Mouse (Mus musculus): ENCODE measurements around the gene Ace2. TPM values are rescaled to one million over a fixed set of nuclear protein-coding genes. Genes with fewer than 3 reads are reported as not detected.

Ace2 gene
- polyA plus RNA-seq, 1 experiment from 2014 or later, result 0.13 TPM

GRCm38 (mm10) chrX:164171034-164171433, 31.9 kb downstream of the Ace2 start:
- Histone ChIP-seq H3K4me1 (ENCODE audit: control insufficient read depth, insufficient read depth, low read length) (no peaks in the 10 kb centered on the region), H3K27me3 (ENCODE audit: control insufficient read depth, insufficient read depth, low read length) (peaks cover 2% of the 10 kb centered on the region; the same call in 1 of the 2 replicates), H3K9me3 (ENCODE audit: control insufficient read depth, low read length) (no peaks in the 10 kb centered on the region), H3K36me3 (ENCODE audit: control insufficient read depth, insufficient read depth, low read length) (no peaks in the 10 kb centered on the region), H3K4me2 (ENCODE audit: low read depth) (no peak overlapping the region), H3K27ac (ENCODE audit: low read depth, low read length) (no peak overlapping the region), H3K4me3 (ENCODE audit: low read depth, low read length) (no peak overlapping the region), H3K9ac (ENCODE audit: low read length) (no peak overlapping the region)
- no peak for DNase-seq (ENCODE audit: low spot score)
- WGBS, result 81% methylated on average over 2 of the region's 2 CpGs
- no peak for ATAC-seq (ENCODE audit: insufficient read depth, low FRiP score, low TSS enrichment)

- ATAC-seq (ENCODE audit: insufficient read depth, low FRiP score, low TSS enrichment) (no peak), DNase-seq (ENCODE audit: low spot score) (no peak)
- Histone ChIP-seq H3K4me1 (ENCODE audit: control insufficient read depth, insufficient read depth, low read length) (no peaks in the 10 kb centered on the region), H3K4me3 (ENCODE audit: low read depth, low read length) (no peak overlapping the region), H3K4me2 (ENCODE audit: low read depth) (no peak overlapping the region), H3K27me3 (ENCODE audit: control insufficient read depth, insufficient read depth, low read length) (peaks cover 2% of the 10 kb centered on the region; the same call in 1 of the 2 replicates), H3K36me3 (ENCODE audit: control insufficient read depth, insufficient read depth, low read length) (no peaks in the 10 kb centered on the region), H3K9ac (ENCODE audit: low read length) (no peak overlapping the region), H3K9me3 (ENCODE audit: control insufficient read depth, low read length) (no peaks in the 10 kb centered on the region), H3K27ac (ENCODE audit: low read depth, low read length) (no peak overlapping the region)
- 92% methylated on average over 4 of the region's 4 CpGs for WGBS
Measured at GRCm38 (mm10) chrX:164173880-164174279, 34.7 kb downstream of the Ace2 start.

- no peak for DNase-seq (ENCODE audit: low spot score)
- Histone ChIP-seq H3K27ac (ENCODE audit: low read depth, low read length) (no peak overlapping the region), H3K36me3 (ENCODE audit: control insufficient read depth, insufficient read depth, low read length) (no peaks in the 10 kb centered on the region), H3K27me3 (ENCODE audit: control insufficient read depth, insufficient read depth, low read length) (peaks cover 2% of the 10 kb centered on the region; the same call in 1 of the 2 replicates), H3K4me2 (ENCODE audit: low read depth) (no peak overlapping the region), H3K9me3 (ENCODE audit: control insufficient read depth, low read length) (no peaks in the 10 kb centered on the region), H3K4me3 (ENCODE audit: low read depth, low read length) (no peak overlapping the region), H3K4me1 (ENCODE audit: control insufficient read depth, insufficient read depth, low read length) (no peaks in the 10 kb centered on the region), H3K9ac (ENCODE audit: low read length) (no peak overlapping the region)
- ATAC-seq (ENCODE audit: insufficient read depth, low FRiP score, low TSS enrichment), result no peak
- whole genome bisulfite sequencing, result 76% methylated on average over 1 of the region's 1 CpGs
Measured at GRCm38 (mm10) chrX:164175311-164175710, 36.2 kb downstream of the Ace2 start.

GRCm38 (mm10) chrX:164175780-164176179, 36.6 kb downstream of the Ace2 start:
- Histone ChIP-seq H3K4me2 (ENCODE audit: low read depth) (no peak overlapping the region), H3K36me3 (ENCODE audit: control insufficient read depth, insufficient read depth, low read length) (no peaks in the 10 kb centered on the region), H3K9me3 (ENCODE audit: control insufficient read depth, low read length) (no peaks in the 10 kb centered on the region), H3K4me3 (ENCODE audit: low read depth, low read length) (no peak overlapping the region), H3K4me1 (ENCODE audit: control insufficient read depth, insufficient read depth, low read length) (no peaks in the 10 kb centered on the region), H3K27me3 (ENCODE audit: control insufficient read depth, insufficient read depth, low read length) (peaks cover 2% of the 10 kb centered on the region; the same call in 1 of the 2 replicates), H3K9ac (ENCODE audit: low read length) (no peak overlapping the region), H3K27ac (ENCODE audit: low read depth, low read length) (no peak overlapping the region)
- DNase-seq (ENCODE audit: low spot score), result no peak
- 62% methylated on average over 2 of the region's 2 CpGs for WGBS
- ATAC-seq (ENCODE audit: insufficient read depth, low FRiP score, low TSS enrichment), result no peak

- DNase-seq (ENCODE audit: low spot score), result no peak
- no peak for ATAC-seq (ENCODE audit: insufficient read depth, low FRiP score, low TSS enrichment)
- H3K4me1 ChIP-seq (ENCODE audit: control insufficient read depth, insufficient read depth, low read length), result no peaks in the 10 kb centered on the region
- H3K9ac ChIP-seq (ENCODE audit: low read length), result no peak overlapping the region
- H3K9me3 ChIP-seq (ENCODE audit: control insufficient read depth, low read length), result no peaks in the 10 kb centered on the region
- WGBS, result 92% methylated on average over 2 of the region's 2 CpGs
- H3K36me3 ChIP-seq (ENCODE audit: control insufficient read depth, insufficient read depth, low read length), result no peaks in the 10 kb centered on the region
- H3K4me3 ChIP-seq (ENCODE audit: low read depth, low read length), result no peak overlapping the region
- H3K4me2 ChIP-seq (ENCODE audit: low read depth), result no peak overlapping the region
- H3K27me3 ChIP-seq (ENCODE audit: control insufficient read depth, insufficient read depth, low read length), result no peaks in the 10 kb centered on the region
- H3K27ac ChIP-seq (ENCODE audit: low read depth, low read length), result no peak overlapping the region
Measured at GRCm38 (mm10) chrX:164178856-164179255, 39.7 kb downstream of the Ace2 start.

- Histone ChIP-seq H3K4me2 (ENCODE audit: low read depth) (no peak overlapping the region), H3K27ac (ENCODE audit: low read depth, low read length) (no peak overlapping the region), H3K9ac (ENCODE audit: low read length) (no peak overlapping the region), H3K36me3 (ENCODE audit: control insufficient read depth, insufficient read depth, low read length) (no peaks in the 10 kb centered on the region), H3K4me1 (ENCODE audit: control insufficient read depth, insufficient read depth, low read length) (no peaks in the 10 kb centered on the region), H3K9me3 (ENCODE audit: control insufficient read depth, low read length) (no peaks in the 10 kb centered on the region), H3K4me3 (ENCODE audit: low read depth, low read length) (no peak overlapping the region), H3K27me3 (ENCODE audit: control insufficient read depth, insufficient read depth, low read length) (no peaks in the 10 kb centered on the region)
- DNase-seq (ENCODE audit: low spot score) (peak; percentile 20), ATAC-seq (ENCODE audit: insufficient read depth, low FRiP score, low TSS enrichment) (peak; percentile 16; the same call in 1 of the 2 replicates)
- WGBS, result 13% methylated on average over 3 of the region's 3 CpGs
Measured at GRCm38 (mm10) chrX:164179746-164180145, 40.6 kb downstream of the Ace2 start.

GRCm38 (mm10) chrX:164183844-164184243, 44.7 kb downstream of the Ace2 start:
- H3K4me3 ChIP-seq (ENCODE audit: low read depth, low read length), result no peak overlapping the region
- no peak overlapping the region for H3K27ac ChIP-seq (ENCODE audit: low read depth, low read length)
- H3K27me3 ChIP-seq (ENCODE audit: control insufficient read depth, insufficient read depth, low read length), result no peaks in the 10 kb centered on the region
- 35% methylated on average over 3 of the region's 3 CpGs for WGBS
- DNase-seq (ENCODE audit: low spot score) (peak; percentile 33), ATAC-seq (ENCODE audit: insufficient read depth, low FRiP score, low TSS enrichment) (no peak)
- no peaks in the 10 kb centered on the region for H3K4me1 ChIP-seq (ENCODE audit: control insufficient read depth, insufficient read depth, low read length)
- no peak overlapping the region for H3K9ac ChIP-seq (ENCODE audit: low read length)
- no peaks in the 10 kb centered on the region for H3K9me3 ChIP-seq (ENCODE audit: control insufficient read depth, low read length)
- no peak overlapping the region for H3K4me2 ChIP-seq (ENCODE audit: low read depth)
- H3K36me3 ChIP-seq (ENCODE audit: control insufficient read depth, insufficient read depth, low read length), result no peaks in the 10 kb centered on the region

GRCm38 (mm10) chrX:164189880-164190279, 50.7 kb downstream of the Ace2 start:
- Histone ChIP-seq H3K27me3 (ENCODE audit: control insufficient read depth, insufficient read depth, low read length) (no peaks in the 10 kb centered on the region), H3K4me1 (ENCODE audit: control insufficient read depth, insufficient read depth, low read length) (no peaks in the 10 kb centered on the region), H3K36me3 (ENCODE audit: control insufficient read depth, insufficient read depth, low read length) (no peaks in the 10 kb centered on the region), H3K4me3 (ENCODE audit: low read depth, low read length) (no peak overlapping the region), H3K9ac (ENCODE audit: low read length) (no peak overlapping the region), H3K4me2 (ENCODE audit: low read depth) (no peak overlapping the region), H3K9me3 (ENCODE audit: control insufficient read depth, low read length) (no peaks in the 10 kb centered on the region), H3K27ac (ENCODE audit: low read depth, low read length) (no peak overlapping the region)
- ATAC-seq (ENCODE audit: insufficient read depth, low FRiP score, low TSS enrichment), result no peak
- DNase-seq (ENCODE audit: low spot score), result no peak

- Histone ChIP-seq H3K4me2 (ENCODE audit: low read depth) (no peak overlapping the region), H3K4me3 (ENCODE audit: low read depth, low read length) (no peak overlapping the region), H3K9me3 (ENCODE audit: control insufficient read depth, low read length) (no peaks in the 10 kb centered on the region), H3K27me3 (ENCODE audit: control insufficient read depth, insufficient read depth, low read length) (no peaks in the 10 kb centered on the region), H3K36me3 (ENCODE audit: control insufficient read depth, insufficient read depth, low read length) (no peaks in the 10 kb centered on the region), H3K9ac (ENCODE audit: low read length) (no peak overlapping the region), H3K4me1 (ENCODE audit: control insufficient read depth, insufficient read depth, low read length) (no peaks in the 10 kb centered on the region), H3K27ac (ENCODE audit: low read depth, low read length) (no peak overlapping the region)
- DNase-seq (ENCODE audit: low spot score), result no peak
- ATAC-seq (ENCODE audit: insufficient read depth, low FRiP score, low TSS enrichment), result no peak
- 89% methylated on average over 2 of the region's 2 CpGs for WGBS
Measured at GRCm38 (mm10) chrX:164197679-164198078, 58.5 kb downstream of the Ace2 start.
